In the genomic region with DNA sequence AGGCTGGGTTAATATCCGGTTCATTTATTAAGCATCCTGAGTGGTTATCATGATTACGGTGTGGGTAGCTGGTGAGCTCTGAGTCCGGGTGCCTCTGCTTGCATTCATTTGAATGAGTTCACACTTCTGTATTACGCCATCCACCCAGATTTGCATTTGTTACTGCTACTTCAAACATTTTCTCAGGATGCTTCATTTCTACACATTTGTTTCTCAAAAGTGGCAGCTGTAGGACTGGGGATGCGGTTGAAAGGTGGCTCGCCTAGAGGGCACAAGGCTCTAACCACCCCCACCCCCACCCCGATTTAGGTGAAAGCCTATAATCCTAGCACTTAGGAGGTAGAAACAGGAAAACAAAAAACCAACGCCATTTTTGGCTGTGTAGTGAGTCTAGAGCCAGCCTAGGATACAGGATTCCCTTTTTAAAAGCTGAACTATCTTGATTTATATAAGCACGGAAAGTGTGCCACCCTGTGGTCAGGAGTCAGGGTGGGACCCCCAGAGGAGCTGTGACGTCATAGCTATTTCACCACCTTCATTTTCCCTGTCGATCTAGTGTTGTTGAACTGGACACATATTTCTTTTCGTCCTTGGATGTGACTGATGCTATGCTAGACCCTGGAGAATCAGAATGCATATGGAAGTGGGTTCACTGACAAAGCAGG, we compare ENCODE assay signal across 19 mouse cellular contexts. TPM values are rescaled to one million over a fixed set of nuclear protein-coding genes. Genes with fewer than 3 reads are reported as not detected.
DNase-seq lines count a peak whose midpoint lies in the region; ATAC-seq and TF ChIP-seq lines count a peak whose summit lies in the region.
"Had no signal": no experiment of that assay in that cellular context is flagged by ENCODE, and none has a peak within 500 bp of the region (broad histone marks: within the 10 kb centered on the region; RNA-seq: fewer than 3 reads in every experiment).

No protein-coding gene starts in this region.

- peak; percentile 39 for DNase-seq in hindbrain, postnatal 0 days (ENCODE audit: low spot score)
- DNase-seq in hindbrain, embryonic 11.5 days (ENCODE audit: low spot score): no peak
- peak; percentile 17 for DNase-seq in neural tube, embryonic 11.5 days (ENCODE audit: low spot score)
- DNase-seq in neural tube, embryonic 10.5 days (ENCODE audit: extremely low spot score, low spot score): no peak
- DNase-seq in thymus, postnatal 4 days: peak; percentile 61
- no peak for DNase-seq in right cerebral cortex, adult 18-20 months
- no peak for DNase-seq in retina, postnatal 1 day
- DNase-seq: adrenal gland, adult 2 months; cerebellum, adult 9-10 months; kidney, adult 8-10 months; lung, adult 18-20 months; right cerebral cortex, postnatal 14 days had no signal

- no peaks in the 10 kb centered on the region for H3K27me3 ChIP-seq in hindbrain, postnatal 0 days (ENCODE audit: insufficient read depth, low read length)
- H3K27me3 ChIP-seq in hindbrain, embryonic 11.5 days (ENCODE audit: control insufficient read depth, insufficient read depth, low read length): no peaks in the 10 kb centered on the region
- H3K27me3 ChIP-seq in neural tube, embryonic 11.5 days (ENCODE audit: control insufficient read depth, insufficient read depth, low read length): no peaks in the 10 kb centered on the region
- H3K27me3 ChIP-seq: hindbrain, embryonic 13.5 days; neural tube, embryonic 15.5 days; stomach, embryonic 15.5 days had no signal

- peak; percentile 42 for TF ChIP-seq CTCF in hindbrain, postnatal 0 days (IDR thresholded peaks at IDR 0.05; ENCODE audit: low read depth)

- H3K4me2 ChIP-seq in hindbrain, postnatal 0 days (ENCODE audit: low read depth, low read length): no peak overlapping the region
- H3K4me2 ChIP-seq in hindbrain, embryonic 11.5 days (replicated peaks; ENCODE audit: low read depth, low read length): no peak overlapping the region
- H3K4me2 ChIP-seq in neural tube, embryonic 11.5 days (ENCODE audit: low read depth): no peak overlapping the region
- H3K4me2 ChIP-seq: hindbrain, embryonic 13.5 days; neural tube, embryonic 15.5 days; stomach, embryonic 15.5 days had no signal

- no peaks in the 10 kb centered on the region for H3K36me3 ChIP-seq in hindbrain, postnatal 0 days (ENCODE audit: insufficient read depth, low read length)
- no peaks in the 10 kb centered on the region for H3K36me3 ChIP-seq in hindbrain, embryonic 11.5 days (ENCODE audit: control insufficient read depth, insufficient read depth, low read length)
- H3K36me3 ChIP-seq in neural tube, embryonic 11.5 days (ENCODE audit: control insufficient read depth, insufficient read depth, low read length): no peaks in the 10 kb centered on the region
- H3K36me3 ChIP-seq: heart, embryonic 10.5 days; hindbrain, embryonic 13.5 days; limb, embryonic 10.5 days; midbrain, embryonic 10.5 days; neural tube, embryonic 15.5 days; stomach, embryonic 15.5 days had no signal

- H3K9ac ChIP-seq in hindbrain, postnatal 0 days (replicated peaks; ENCODE audit: low read length): no peak overlapping the region
- H3K9ac ChIP-seq in hindbrain, embryonic 11.5 days (ENCODE audit: low read depth, low read length): no peak overlapping the region
- H3K9ac ChIP-seq in neural tube, embryonic 11.5 days (ENCODE audit: low read length): no peak overlapping the region
- H3K9ac ChIP-seq: hindbrain, embryonic 13.5 days; neural tube, embryonic 15.5 days; stomach, embryonic 15.5 days had no signal

- ATAC-seq in hindbrain, postnatal 0 days: no peak
- ATAC-seq in hindbrain, embryonic 11.5 days (ENCODE audit: low FRiP score): no peak
- no peak for ATAC-seq in neural tube, embryonic 11.5 days (ENCODE audit: insufficient read depth, low FRiP score, low TSS enrichment)
- peak; percentile 40 for ATAC-seq in inflammation-experienced regulatory T-cells, adult 6 months

- no peaks in the 10 kb centered on the region for H3K4me1 ChIP-seq in hindbrain, postnatal 0 days (ENCODE audit: insufficient read depth, low read length)
- 0 out of 2 replicates have a peak, but pooled peaks cover 2% of the 10 kb centered on the region for H3K4me1 ChIP-seq in hindbrain, embryonic 11.5 days (replicated peaks; ENCODE audit: control insufficient read depth, insufficient read depth, low read length)
- peaks cover 5% of the 10 kb centered on the region; the same call in 1 of the 2 replicates for H3K4me1 ChIP-seq in neural tube, embryonic 11.5 days (ENCODE audit: control insufficient read depth, insufficient read depth, low read length)
- H3K4me1 ChIP-seq: stomach, embryonic 15.5 days had no signal

- H3K4me3 ChIP-seq in hindbrain, postnatal 0 days (ENCODE audit: low read length): no peak overlapping the region
- no peak overlapping the region for H3K4me3 ChIP-seq in hindbrain, embryonic 11.5 days (ENCODE audit: low read depth, low read length)
- no peak overlapping the region for H3K4me3 ChIP-seq in neural tube, embryonic 11.5 days (ENCODE audit: low read depth, low read length)
- H3K4me3 ChIP-seq: heart, embryonic 10.5 days; hindbrain, embryonic 13.5 days; limb, embryonic 10.5 days; midbrain, embryonic 10.5 days; neural tube, embryonic 15.5 days; stomach, embryonic 15.5 days had no signal

- no peaks in the 10 kb centered on the region for H3K9me3 ChIP-seq in hindbrain, postnatal 0 days (ENCODE audit: low read length)
- H3K9me3 ChIP-seq in hindbrain, embryonic 11.5 days (ENCODE audit: control insufficient read depth, low read length): no peaks in the 10 kb centered on the region
- no peaks in the 10 kb centered on the region for H3K9me3 ChIP-seq in neural tube, embryonic 11.5 days (ENCODE audit: control insufficient read depth, low read length)
- H3K9me3 ChIP-seq: heart, embryonic 10.5 days; hindbrain, embryonic 13.5 days; limb, embryonic 10.5 days; midbrain, embryonic 10.5 days; neural tube, embryonic 15.5 days; stomach, embryonic 15.5 days had no signal

- H3K27ac ChIP-seq in hindbrain, postnatal 0 days: no peak overlapping the region
- no peak overlapping the region for H3K27ac ChIP-seq in hindbrain, embryonic 11.5 days (ENCODE audit: low read depth, low read length)
- H3K27ac ChIP-seq in neural tube, embryonic 11.5 days (ENCODE audit: low read depth, low read length): no peak overlapping the region
- H3K27ac ChIP-seq: heart, embryonic 10.5 days; hindbrain, embryonic 13.5 days; limb, embryonic 10.5 days; midbrain, embryonic 10.5 days; neural tube, embryonic 15.5 days; stomach, embryonic 15.5 days had no signal

- WGBS in hindbrain, postnatal 0 days: 68% methylated on average over 12 of the region's 12 CpGs
- WGBS in hindbrain, embryonic 11.5 days: 73% methylated on average over 12 of the region's 12 CpGs
- 67% methylated on average over 12 of the region's 12 CpGs for WGBS in neural tube, embryonic 11.5 days

RNA-seq across cellular contexts. Expression of gene Lrrc8d, which starts 13.3 kb away (rescaled TPM):
- 11.7 and 14.2 TPM in 2 replicates for total RNA-seq in hindbrain, postnatal 0 days (2014; rRNA removed)
- polyA plus RNA-seq in hindbrain, postnatal 0 days (2015; fragmentation: Nextera tagmentation; extraction: Ambion mirVana): 27.6 and 27.7 TPM in 2 replicates
- polyA plus RNA-seq in hindbrain, embryonic 11.5 days (2014; fragmentation: Nextera tagmentation; extraction: Ambion mirVana): 24.7 and 25.1 TPM in 2 replicates
- 28.1 and 28.6 TPM in 2 replicates for polyA plus RNA-seq in neural tube, embryonic 11.5 days (2014; fragmentation: Nextera tagmentation; extraction: Ambion mirVana)
- polyA plus RNA-seq in inflammation-experienced regulatory T-cells, adult 6 months (2017; shearing (Covaris generic)): 10 to 100 TPM; 11.8 to 28.4 (median 26.5) TPM

Comparison
In these comparisons a context has a peak if more than half of its experiments do, and no peak if none do; other contexts are left out.
1. DNase-seq: peak in hindbrain, postnatal 0 days (single experiment), neural tube, embryonic 11.5 days (single experiment) and thymus, postnatal 4 days (single experiment); none in hindbrain, embryonic 11.5 days (single experiment), neural tube, embryonic 10.5 days (single experiment), right cerebral cortex, adult 18-20 months (single experiment) and retina, postnatal 1 day (single experiment).